Mouse (Mus musculus): ENCODE results near the gene Mnat1.

DNA sequence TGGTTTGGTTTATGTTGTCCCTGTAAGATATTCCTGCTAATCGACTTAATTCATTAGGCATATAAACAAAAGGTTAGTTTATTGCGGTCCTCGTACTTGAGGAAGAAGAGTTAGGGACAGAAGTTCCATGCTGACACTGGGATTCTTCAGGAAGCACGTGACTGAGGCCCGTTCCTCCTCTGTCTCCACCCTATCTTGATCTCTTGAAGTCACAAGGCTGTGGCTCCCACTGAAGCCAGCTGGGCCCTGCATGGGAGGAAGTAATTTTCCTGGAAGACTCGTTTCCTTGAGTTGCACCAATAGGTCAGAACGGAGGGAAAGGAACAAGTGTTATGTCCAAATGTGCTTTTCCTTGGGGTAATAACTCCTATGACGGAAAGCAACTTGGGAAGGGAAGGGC lies 164.1 kb downstream of the Mnat1 start:
- TF ChIP-seq CTCF (IDR thresholded peaks at IDR 0.05; ENCODE audit: extremely low read depth, insufficient read depth, insufficient read length, insufficient replicate concordance) (no peak), POLR2A (IDR thresholded peaks at IDR 0.05; ENCODE audit: low read depth, low read length) (no peak)

All from spleen, adult 2 months (tissue).